Mouse (Mus musculus): Measurements from ENCODE around the gene Tigd3.

DNA sequence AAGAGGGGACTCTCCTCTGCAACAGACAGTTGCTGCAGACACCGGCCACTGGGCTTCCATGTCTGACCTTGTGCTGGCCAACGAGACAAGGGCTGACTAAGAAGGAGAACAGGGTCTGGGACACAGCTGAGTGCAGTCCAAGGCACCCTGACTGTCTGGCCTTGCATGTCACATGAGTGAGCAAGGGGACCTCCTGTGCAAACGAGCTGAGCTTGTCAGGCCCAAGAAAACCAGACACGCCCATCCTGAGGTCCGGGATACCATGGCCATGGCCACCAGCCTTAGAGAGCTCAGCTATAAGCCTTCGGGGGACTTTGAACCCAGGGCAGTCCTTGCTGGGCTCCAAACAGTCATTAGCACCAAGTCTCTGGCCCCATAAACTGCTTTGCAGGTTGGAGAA is 25.9 kb downstream of the Tigd3 start:
- no peak for TF ChIP-seq CHD2 (IDR thresholded peaks at IDR 0.05; ENCODE audit: low read depth, low read length)
- TF ChIP-seq ZC3H11A (IDR thresholded peaks at IDR 0.05; ENCODE audit: borderline replicate concordance, low read depth, low read length) = no peak
- TF ChIP-seq MAFK (IDR thresholded peaks at IDR 0.05; ENCODE audit: insufficient read depth, low read depth, low read length) = no peak
- TF ChIP-seq HCFC1 (IDR thresholded peaks at IDR 0.05; ENCODE audit: borderline replicate concordance, insufficient read depth, low read length) = no peak
- no peak for TF ChIP-seq ZNF384 (IDR thresholded peaks at IDR 0.05; ENCODE audit: low read depth, low read length)

Data from ES-E14 (cell line).